Mouse (Mus musculus) heart, embryonic 11.5 days (tissue): Measurements from ENCODE around the gene Pim1. TPM values are rescaled to one million over a fixed set of nuclear protein-coding genes. Genes with fewer than 3 reads are reported as not detected.
A peak's percentile ranks its signal among the peaks of the same experiment; 100 is the strongest.

Source experiments
- ATAC-seq: fragments of 200-750 bp; cut with Nextera tagmentation; replicated peaks from 2 replicates; pipeline ENCODE4 v1.8.0; 2017; ENCODE audit warnings: moderate library complexity; ENCODE audit not compliant: insufficient number of reproducible peaks, low FRiP score, low TSS enrichment
- H3K27ac ChIP-seq: fragments of 300-500 bp; sonication (generic); 2 replicates; pipeline ENCODE4 v1.5.1; 2014; ENCODE audit warnings: mild to moderate bottlenecking, low read depth, low read length
- H3K27me3 ChIP-seq: fragments of 300-500 bp; sonication (generic); 2 replicates; pipeline ENCODE4 v1.6.1; 2014; ENCODE audit warnings: mild to moderate bottlenecking, low read length, mixed read lengths; ENCODE audit not compliant: control insufficient read depth, insufficient read depth
- H3K36me3 ChIP-seq: fragments of 300-500 bp; sonication (generic); 2 replicates; pipeline ENCODE4 v1.6.1; 2014; ENCODE audit warnings: mild to moderate bottlenecking, low read length, moderate library complexity, mixed read lengths; ENCODE audit not compliant: control insufficient read depth, insufficient read depth
- H3K4me1 ChIP-seq: fragments of 300-500 bp; sonication (generic); 2 replicates; pipeline ENCODE4 v1.6.1; 2014; ENCODE audit warnings: low read length; ENCODE audit not compliant: control insufficient read depth, insufficient read depth
- H3K4me2 ChIP-seq: fragments of 300-500 bp; sonication (generic); 2 replicates; pipeline ENCODE4 v1.6.1; 2014; ENCODE audit warnings: mild to moderate bottlenecking, moderate library complexity
- H3K4me3 ChIP-seq: fragments of 300-500 bp; sonication (generic); 2 replicates; pipeline ENCODE4 v1.5.1; 2014; ENCODE audit warnings: low read depth, low read length
- H3K9ac ChIP-seq: fragments of 300-500 bp; sonication (generic); 2 replicates; pipeline ENCODE4 v1.6.1; 2014; ENCODE audit warnings: mild to moderate bottlenecking, low read depth, low read length, moderate library complexity
- H3K9me3 ChIP-seq: fragments of 300-500 bp; sonication (generic); replicated peaks from 2 replicates; pipeline ENCODE4 v1.6.1; 2016; ENCODE audit warnings: low read length; ENCODE audit not compliant: control insufficient read depth
- WGBS: fragments of 180-500 bp; shearing (Covaris S2); extraction: QIAGEN DNeasy Blood & Tissue Kit; methylation state at CpG from one replicate; pipeline ENCODE4 v1.1.7; 2014; ENCODE audit not compliant: insufficient replicate concordance; 5-methylcytosine and 5-hydroxymethylcytosine counted together
- polyA plus RNA-seq: library from polyadenylated mRNA; unstranded; fragments of >200 nt; fragmentation: Nextera tagmentation; extraction: Ambion mirVana; gene quantifications from 2 replicates; pipeline ENCODE4 v1.2.1, GENCODE M21; 2014

Pim1 gene
- polyA plus RNA-seq, 1 experiment from 2014 or later: 27.3 TPM

- Histone ChIP-seq H3K27me3 (no peaks in the 10 kb centered on the region), H3K27ac (no peak overlapping the region), H3K9ac (no peak overlapping the region), H3K36me3 (no peaks in the 10 kb centered on the region), H3K9me3 (no peaks in the 10 kb centered on the region; the same call in 1 of the 2 replicates), H3K4me1 (peaks cover 10% of the 10 kb centered on the region), H3K4me2 (no peak overlapping the region), H3K4me3 (no peak overlapping the region)
- 68% methylated on average over 3 of the region's 3 CpGs for WGBS
- ATAC-seq: no peak
Observed at GRCm38 (mm10) chr17:29485336-29486233, 5.0 kb upstream of the Pim1 start.

GRCm38 (mm10) chr17:29488257-29488977 is 2.1 kb upstream of the Pim1 start:
- peak overlapping the region; percentile 10; the same call in 1 of the 2 replicates for H3K4me3 ChIP-seq
- H3K27ac ChIP-seq: peak overlapping the region; percentile 94
- peak overlapping the region; percentile 95 for H3K4me2 ChIP-seq
- no peaks in the 10 kb centered on the region; the same call in 1 of the 2 replicates for H3K9me3 ChIP-seq
- WGBS: 82% methylated on average over 8 of the region's 8 CpGs
- H3K36me3 ChIP-seq: no peaks in the 10 kb centered on the region
- no peaks in the 10 kb centered on the region for H3K27me3 ChIP-seq
- no peak for ATAC-seq
- H3K4me1 ChIP-seq: peaks cover 12% of the 10 kb centered on the region
- 0 out of 2 replicates have a peak overlapping the region, but pooled peaks have one; percentile 1 for H3K9ac ChIP-seq

- Histone ChIP-seq H3K9me3 (no peaks in the 10 kb centered on the region; the same call in 1 of the 2 replicates), H3K36me3 (peaks cover 5% of the 10 kb centered on the region), H3K4me1 (peaks cover 15% of the 10 kb centered on the region), H3K9ac (peak overlapping the region; percentile 93), H3K27me3 (no peaks in the 10 kb centered on the region), H3K4me2 (peak overlapping the region; percentile 95), H3K27ac (peak overlapping the region; percentile 94), H3K4me3 (peak overlapping the region; percentile 77)
- WGBS: 7% methylated on average over 30 of the region's 30 CpGs
- ATAC-seq: no peak
Observed at GRCm38 (mm10) chr17:29488978-29489970, 1.3 kb upstream of the Pim1 start.

- peak overlapping the region; percentile 95 for H3K27ac ChIP-seq
- WGBS: under 1% methylated on average over 54 of the region's 68 CpGs
Observed at GRCm38 (mm10) chr17:29489971-29490712, 411 bp upstream of the Pim1 start.

GRCm38 (mm10) chr17:29491591-29492268 is 1.2 kb downstream of the Pim1 start:
- H3K4me1 ChIP-seq: peaks cover 18% of the 10 kb centered on the region
- peak overlapping the region; percentile 92 for H3K9ac ChIP-seq
- WGBS: under 1% methylated on average over 48 of the region's 48 CpGs
- H3K4me2 ChIP-seq: peak overlapping the region; percentile 75
- no peaks in the 10 kb centered on the region for H3K27me3 ChIP-seq
- no peaks in the 10 kb centered on the region for H3K9me3 ChIP-seq
- H3K4me3 ChIP-seq: peak overlapping the region; percentile 77
- peaks cover 13% of the 10 kb centered on the region for H3K36me3 ChIP-seq
- peak overlapping the region; percentile 95 for H3K27ac ChIP-seq
- ATAC-seq: no peak

More at GRCm38 (mm10) chr17:29489971-29490712, 411 bp upstream of the Pim1 start:
- Histone ChIP-seq H3K27me3 (no peaks in the 10 kb centered on the region), H3K4me1 (peaks cover 18% of the 10 kb centered on the region), H3K9ac (peak overlapping the region; percentile 93), H3K36me3 (peaks cover 11% of the 10 kb centered on the region), H3K4me2 (peak overlapping the region; percentile 95), H3K4me3 (peak overlapping the region; percentile 77), H3K9me3 (no peaks in the 10 kb centered on the region; the same call in 1 of the 2 replicates)
- ATAC-seq: peak; percentile 91

GRCm38 (mm10) chr17:29492269-29493191 is 2.0 kb downstream of the Pim1 start:
- H3K36me3 ChIP-seq: peaks cover 13% of the 10 kb centered on the region
- H3K27ac ChIP-seq: peak overlapping the region; percentile 95
- H3K4me2 ChIP-seq: peak overlapping the region; percentile 75
- peak overlapping the region; percentile 77 for H3K4me3 ChIP-seq
- no peak for ATAC-seq
- H3K4me1 ChIP-seq: peaks cover 18% of the 10 kb centered on the region
- H3K9me3 ChIP-seq: no peaks in the 10 kb centered on the region
- no peaks in the 10 kb centered on the region for H3K27me3 ChIP-seq
- 2% methylated on average over 22 of the region's 22 CpGs for WGBS
- H3K9ac ChIP-seq: peak overlapping the region; percentile 92
